Mouse (Mus musculus) heart, embryonic 13.5 days (tissue): ENCODE results near the gene H2al1k. TPM values are rescaled to one million over a fixed set of nuclear protein-coding genes. Genes with fewer than 3 reads are reported as not detected.
"Not testable (repeated sequence)": the region's sequence is repeated elsewhere in the genome, so short reads cannot be mapped to it uniquely, and the experiment has no call there.

Source experiments
- ATAC-seq: fragments of 200-750 bp; cut with Nextera tagmentation; 2 replicates; pipeline ENCODE4 v1.8.0; 2017; ENCODE audit warnings: moderate TSS enrichment; ENCODE audit not compliant: insufficient number of reproducible peaks, low FRiP score, low TSS enrichment; ENCODE audit errors: extremely low read depth
- H3K27ac ChIP-seq: fragments of 300-500 bp; sonication (generic); replicated peaks from 2 replicates; pipeline ENCODE4 v1.5.1; 2015; ENCODE audit warnings: moderate library complexity, mild to moderate bottlenecking, inconsistent platforms
- H3K27me3 ChIP-seq: fragments of 300-500 bp; sonication (generic); replicated peaks from 2 replicates; pipeline ENCODE4 v1.6.1; 2015; ENCODE audit warnings: mild to moderate bottlenecking, inconsistent platforms
- H3K36me3 ChIP-seq: fragments of 300-500 bp; sonication (generic); 2 replicates; pipeline ENCODE4 v1.6.1; 2015; ENCODE audit warnings: mild to moderate bottlenecking, inconsistent platforms
- H3K4me1 ChIP-seq: fragments of 300-500 bp; sonication (generic); 2 replicates; pipeline ENCODE4 v1.6.1; 2015; ENCODE audit warnings: inconsistent platforms
- H3K4me2 ChIP-seq: fragments of 300-500 bp; sonication (generic); 2 replicates; pipeline ENCODE4 v1.6.1; 2015; ENCODE audit warnings: inconsistent platforms, mild to moderate bottlenecking, moderate library complexity
- H3K4me3 ChIP-seq: fragments of 300-500 bp; sonication (generic); 2 replicates; pipeline ENCODE4 v1.5.1; 2015; ENCODE audit warnings: moderate library complexity, mild to moderate bottlenecking, inconsistent platforms
- H3K9ac ChIP-seq: fragments of 300-500 bp; sonication (generic); 2 replicates; pipeline ENCODE4 v1.6.1; 2015; ENCODE audit warnings: inconsistent platforms, mild to moderate bottlenecking, moderate library complexity
- H3K9me3 ChIP-seq: fragments of 300-500 bp; sonication (generic); 2 replicates; pipeline ENCODE4 v1.6.1; 2016; ENCODE audit warnings: inconsistent platforms
- WGBS: fragments of 180-500 bp; shearing (Covaris S2); methylation state at CpG from one replicate; pipeline ENCODE4 v1.1.7; 2015; ENCODE audit warnings: mixed read lengths; 5-methylcytosine and 5-hydroxymethylcytosine counted together
- polyA plus RNA-seq: library from polyadenylated mRNA; unstranded; fragments of >200 nt; fragmentation: Nextera tagmentation; extraction: Ambion mirVana; gene quantifications from 2 replicates; pipeline ENCODE4 v1.2.1, GENCODE M21; 2015

The H2al1k gene
- not detected in 2 replicates for polyA plus RNA-seq

GRCm38 (mm10) chrX:9350327-9350726, at the start of gene H2al1k:
Gene H2al1k, plus strand, starts transcription at chrX:9350627.
- no CpG with 5 or more reads among the region's 2 CpGs for WGBS
- not testable (repeated sequence) for H3K4me2 ChIP-seq, H3K36me3 ChIP-seq, H3K4me3 ChIP-seq, H3K9ac ChIP-seq, H3K27ac ChIP-seq, H3K9me3 ChIP-seq, ATAC-seq, H3K27me3 ChIP-seq, H3K4me1 ChIP-seq

GRCm38 (mm10) chrX:9302791-9303190, 47.6 kb upstream of the H2al1k start:
- no peaks in the 10 kb centered on the region for H3K36me3 ChIP-seq
- ATAC-seq, result no peak
- no peak overlapping the region for H3K27ac ChIP-seq
- no peak overlapping the region for H3K9ac ChIP-seq
- no peaks in the 10 kb centered on the region for H3K4me1 ChIP-seq
- no peak overlapping the region for H3K4me3 ChIP-seq
- no peaks in the 10 kb centered on the region for H3K27me3 ChIP-seq
- no peak overlapping the region for H3K4me2 ChIP-seq
- WGBS, result 75% methylated on average over 5 of the region's 5 CpGs
- no peaks in the 10 kb centered on the region for H3K9me3 ChIP-seq

- no peak overlapping the region for H3K9ac ChIP-seq
- WGBS, result 55% methylated on average over 1 of the region's 1 CpGs
- H3K9me3 ChIP-seq, result no peaks in the 10 kb centered on the region
- no peak for ATAC-seq
- H3K36me3 ChIP-seq, result no peaks in the 10 kb centered on the region
- H3K27me3 ChIP-seq, result no peaks in the 10 kb centered on the region
- H3K4me3 ChIP-seq, result no peak overlapping the region
- H3K27ac ChIP-seq, result no peak overlapping the region
- H3K4me2 ChIP-seq, result no peak overlapping the region
- no peaks in the 10 kb centered on the region for H3K4me1 ChIP-seq
Observed at GRCm38 (mm10) chrX:9303455-9303854, 47.0 kb upstream of the H2al1k start.

- not testable (repeated sequence) for H3K4me3 ChIP-seq, H3K4me2 ChIP-seq, H3K4me1 ChIP-seq, ATAC-seq, H3K9ac ChIP-seq, H3K27ac ChIP-seq, H3K36me3 ChIP-seq, H3K9me3 ChIP-seq, H3K27me3 ChIP-seq
Observed at GRCm38 (mm10) chrX:9316457-9316856, 34.0 kb upstream of the H2al1k start.

GRCm38 (mm10) chrX:9327954-9328353, 22.5 kb upstream of the H2al1k start:
- not testable (repeated sequence) for H3K4me3 ChIP-seq, H3K4me2 ChIP-seq, H3K9ac ChIP-seq, H3K27me3 ChIP-seq, H3K36me3 ChIP-seq, H3K9me3 ChIP-seq, ATAC-seq, H3K27ac ChIP-seq, H3K4me1 ChIP-seq
- 89% methylated on average over 17 of the region's 26 CpGs for WGBS

- not testable (repeated sequence) for H3K9me3 ChIP-seq, H3K27me3 ChIP-seq, H3K36me3 ChIP-seq, H3K4me3 ChIP-seq, H3K4me2 ChIP-seq, H3K4me1 ChIP-seq, ATAC-seq, H3K27ac ChIP-seq, H3K9ac ChIP-seq
- WGBS, result 80% methylated on average over 12 of the region's 12 CpGs
Observed at GRCm38 (mm10) chrX:9332366-9332962, 18.0 kb upstream of the H2al1k start.

GRCm38 (mm10) chrX:9333035-9333434, 17.4 kb upstream of the H2al1k start:
- H3K4me1 ChIP-seq, H3K27ac ChIP-seq, H3K9ac ChIP-seq, H3K4me3 ChIP-seq, H3K36me3 ChIP-seq, H3K4me2 ChIP-seq, H3K27me3 ChIP-seq, ATAC-seq, H3K9me3 ChIP-seq: not testable (repeated sequence)
- 44% methylated on average over 2 of the region's 2 CpGs for WGBS

GRCm38 (mm10) chrX:9334996-9335395, 15.4 kb upstream of the H2al1k start:
- H3K36me3 ChIP-seq, H3K27ac ChIP-seq, H3K9ac ChIP-seq, ATAC-seq, H3K4me2 ChIP-seq, H3K4me1 ChIP-seq, H3K4me3 ChIP-seq, H3K9me3 ChIP-seq, H3K27me3 ChIP-seq: not testable (repeated sequence)
- 59% methylated on average over 1 of the region's 1 CpGs for WGBS

GRCm38 (mm10) chrX:9374012-9374411, 23.6 kb downstream of the H2al1k start:
- not testable (repeated sequence) for H3K4me2 ChIP-seq, H3K27ac ChIP-seq, H3K9ac ChIP-seq, H3K9me3 ChIP-seq, H3K4me3 ChIP-seq, H3K36me3 ChIP-seq, ATAC-seq, H3K4me1 ChIP-seq, H3K27me3 ChIP-seq
- 11% methylated on average over 2 of the region's 2 CpGs for WGBS

- not testable (repeated sequence) for H3K4me1 ChIP-seq, ATAC-seq, H3K27ac ChIP-seq, H3K9me3 ChIP-seq, H3K9ac ChIP-seq, H3K4me2 ChIP-seq, H3K27me3 ChIP-seq, H3K36me3 ChIP-seq, H3K4me3 ChIP-seq
Observed at GRCm38 (mm10) chrX:9375927-9376326, 25.5 kb downstream of the H2al1k start.
